Mouse (Mus musculus): ENCODE data around the gene Papolg.
"Not testable (repeated sequence)": the region's sequence is repeated elsewhere in the genome, so short reads cannot be mapped to it uniquely, and the experiment has no call there.

DNA sequence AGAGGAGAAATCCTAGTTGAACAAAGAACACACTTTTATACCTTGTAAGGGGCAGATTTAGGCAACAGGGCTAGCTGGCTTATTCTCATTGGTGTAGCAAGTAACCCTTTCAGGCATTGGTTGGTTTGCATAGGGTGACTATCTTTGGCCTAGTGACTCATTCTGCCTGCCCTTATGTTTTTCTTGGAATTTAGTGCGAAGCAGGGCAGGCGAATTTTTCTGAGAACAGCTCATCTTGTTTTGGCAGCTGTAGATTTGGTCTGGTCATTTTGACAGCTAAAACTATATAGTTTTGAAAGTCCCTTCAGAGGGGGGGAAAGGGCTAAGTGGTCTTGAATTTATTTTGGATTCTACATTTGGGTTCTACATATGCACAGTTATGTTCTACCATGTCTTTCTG, 18.8 kb upstream of the Papolg start:
- TF ChIP-seq CTCF (IDR thresholded peaks at IDR 0.05; ENCODE audit: control insufficient read depth, insufficient read depth, low read length); POLR2A (IDR thresholded peaks at IDR 0.05; ENCODE audit: borderline replicate concordance, control insufficient read depth, low read depth, low read length): not testable (repeated sequence)

Data from bone marrow, adult 2 months (tissue).